Mouse (Mus musculus): ENCODE measurements around the gene Rora. TPM values are rescaled to one million over a fixed set of nuclear protein-coding genes. Genes with fewer than 3 reads are reported as not detected.
A peak's percentile ranks its signal among the peaks of the same experiment; 100 is the strongest.

Gene Rora
- polyA plus RNA-seq, 1 experiment from 2014 or later = 23.2 TPM

DNA sequence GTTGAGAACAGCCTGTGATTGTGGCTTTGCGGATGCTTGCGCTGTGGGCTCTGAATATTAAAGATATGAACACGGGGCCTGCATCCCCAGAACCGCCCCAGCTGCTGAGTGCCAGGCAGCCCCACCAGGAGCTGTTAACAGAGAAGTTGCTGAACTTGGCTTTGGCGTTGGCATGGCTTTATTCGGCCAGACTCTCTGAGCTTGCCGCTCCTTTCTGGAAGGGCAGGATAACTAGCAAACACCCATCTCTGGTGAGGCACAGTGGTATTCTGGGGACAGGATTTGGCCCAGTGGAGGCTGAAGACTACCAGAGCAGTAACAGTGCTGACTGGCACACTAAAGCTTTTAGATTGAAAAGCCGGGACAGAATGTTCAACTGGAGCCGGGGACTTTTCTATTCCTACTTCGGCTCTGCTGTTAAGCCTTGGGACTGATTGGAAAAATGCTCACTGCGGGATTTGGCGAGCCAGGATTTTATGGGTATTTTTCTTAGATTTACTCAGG, 26.3 kb downstream of the Rora start:
- H3K4me3 ChIP-seq (ENCODE audit: low read depth, low read length) = no peak overlapping the region
- no peak overlapping the region for H3K9ac ChIP-seq (replicated peaks; ENCODE audit: low read depth, low read length)
- ATAC-seq (ENCODE audit: low read depth) = no peak
- no peaks in the 10 kb centered on the region for H3K9me3 ChIP-seq (ENCODE audit: control insufficient read depth, low read length)
- H3K4me1 ChIP-seq (ENCODE audit: control insufficient read depth, insufficient read depth, low read length) = peaks cover 7% of the 10 kb centered on the region; the same call in 1 of the 2 replicates
- no peak overlapping the region for H3K27ac ChIP-seq (ENCODE audit: low read depth, low read length)
- no peaks in the 10 kb centered on the region for H3K36me3 ChIP-seq (ENCODE audit: control insufficient read depth, insufficient read depth, low read length)
- H3K27me3 ChIP-seq (ENCODE audit: control insufficient read depth, insufficient read depth, low read length) = no peaks in the 10 kb centered on the region
- WGBS = 89% methylated on average over 12 of the region's 12 CpGs
- H3K4me2 ChIP-seq (ENCODE audit: low read depth, low read length) = no peak overlapping the region

- no peaks in the 10 kb centered on the region for H3K9me3 ChIP-seq (ENCODE audit: control insufficient read depth, low read length)
- no peaks in the 10 kb centered on the region for H3K36me3 ChIP-seq (ENCODE audit: control insufficient read depth, insufficient read depth, low read length)
- H3K9ac ChIP-seq (replicated peaks; ENCODE audit: low read depth, low read length) = no peak overlapping the region
- no peaks in the 10 kb centered on the region for H3K27me3 ChIP-seq (ENCODE audit: control insufficient read depth, insufficient read depth, low read length)
- H3K4me1 ChIP-seq (ENCODE audit: control insufficient read depth, insufficient read depth, low read length) = peaks cover 28% of the 10 kb centered on the region
- WGBS = 12% methylated on average over 3 of the region's 3 CpGs
- no peak for ATAC-seq (ENCODE audit: low read depth)
- no peak overlapping the region for H3K4me2 ChIP-seq (ENCODE audit: low read depth, low read length)
- H3K4me3 ChIP-seq (ENCODE audit: low read depth, low read length) = no peak overlapping the region
- H3K27ac ChIP-seq (ENCODE audit: low read depth, low read length) = no peak overlapping the region
These were observed 30.4 kb downstream of the Rora start for GRCm38 (mm10) chr9:68683938-68684337.

DNA sequence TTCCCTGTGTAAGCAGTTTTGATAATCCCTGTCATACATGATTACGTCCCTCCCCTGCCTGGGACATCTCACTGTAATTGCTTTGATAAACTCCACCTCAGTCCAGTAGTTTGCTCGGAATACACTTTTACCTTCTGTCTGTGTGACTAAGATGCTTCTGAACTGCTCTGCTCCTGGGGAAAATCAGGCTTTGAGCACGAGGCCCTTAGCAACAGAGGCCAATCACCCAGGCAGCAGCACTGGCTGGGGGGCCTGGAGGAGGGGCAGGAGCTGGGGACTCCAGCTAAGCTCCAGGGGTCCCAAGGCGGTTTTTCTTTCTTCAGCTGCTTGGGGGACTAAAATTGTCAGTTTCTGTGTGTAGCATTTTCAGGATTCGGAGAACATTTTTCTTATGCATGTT, 32.0 kb downstream of the Rora start:
- Histone ChIP-seq H3K9me3 (ENCODE audit: control insufficient read depth, low read length) (no peaks in the 10 kb centered on the region), H3K4me2 (ENCODE audit: low read depth, low read length) (no peak overlapping the region), H3K4me1 (ENCODE audit: control insufficient read depth, insufficient read depth, low read length) (peaks cover 28% of the 10 kb centered on the region), H3K27me3 (ENCODE audit: control insufficient read depth, insufficient read depth, low read length) (no peaks in the 10 kb centered on the region), H3K27ac (ENCODE audit: low read depth, low read length) (no peak overlapping the region), H3K4me3 (ENCODE audit: low read depth, low read length) (no peak overlapping the region), H3K9ac (replicated peaks; ENCODE audit: low read depth, low read length) (no peak overlapping the region), H3K36me3 (ENCODE audit: control insufficient read depth, insufficient read depth, low read length) (no peaks in the 10 kb centered on the region)
- WGBS = 37% methylated on average over 5 of the region's 5 CpGs
- no peak for ATAC-seq (ENCODE audit: low read depth)

GRCm38 (mm10) chr9:68687251-68687874, 33.8 kb downstream of the Rora start:
- no peaks in the 10 kb centered on the region for H3K9me3 ChIP-seq (ENCODE audit: control insufficient read depth, low read length)
- no peaks in the 10 kb centered on the region for H3K27me3 ChIP-seq (ENCODE audit: control insufficient read depth, insufficient read depth, low read length)
- H3K4me3 ChIP-seq (ENCODE audit: low read depth, low read length) = no peak overlapping the region
- WGBS = 20% methylated on average over 10 of the region's 10 CpGs
- H3K27ac ChIP-seq (ENCODE audit: low read depth, low read length) = no peak overlapping the region
- peaks cover 28% of the 10 kb centered on the region for H3K4me1 ChIP-seq (ENCODE audit: control insufficient read depth, insufficient read depth, low read length)
- no peak overlapping the region for H3K9ac ChIP-seq (replicated peaks; ENCODE audit: low read depth, low read length)
- H3K4me2 ChIP-seq (ENCODE audit: low read depth, low read length) = no peak overlapping the region
- no peaks in the 10 kb centered on the region for H3K36me3 ChIP-seq (ENCODE audit: control insufficient read depth, insufficient read depth, low read length)
- no peak for ATAC-seq (ENCODE audit: low read depth)

GRCm38 (mm10) chr9:68688151-68688550, 34.6 kb downstream of the Rora start:
- H3K27ac ChIP-seq (ENCODE audit: low read depth, low read length) = no peak overlapping the region
- no peak for ATAC-seq (ENCODE audit: low read depth)
- H3K4me1 ChIP-seq (ENCODE audit: control insufficient read depth, insufficient read depth, low read length) = peaks cover 28% of the 10 kb centered on the region
- 97% methylated on average over 2 of the region's 2 CpGs for WGBS
- H3K4me3 ChIP-seq (ENCODE audit: low read depth, low read length) = no peak overlapping the region
- H3K9ac ChIP-seq (replicated peaks; ENCODE audit: low read depth, low read length) = no peak overlapping the region
- H3K27me3 ChIP-seq (ENCODE audit: control insufficient read depth, insufficient read depth, low read length) = no peaks in the 10 kb centered on the region
- no peak overlapping the region for H3K4me2 ChIP-seq (ENCODE audit: low read depth, low read length)
- H3K36me3 ChIP-seq (ENCODE audit: control insufficient read depth, insufficient read depth, low read length) = no peaks in the 10 kb centered on the region
- H3K9me3 ChIP-seq (ENCODE audit: control insufficient read depth, low read length) = no peaks in the 10 kb centered on the region

DNA sequence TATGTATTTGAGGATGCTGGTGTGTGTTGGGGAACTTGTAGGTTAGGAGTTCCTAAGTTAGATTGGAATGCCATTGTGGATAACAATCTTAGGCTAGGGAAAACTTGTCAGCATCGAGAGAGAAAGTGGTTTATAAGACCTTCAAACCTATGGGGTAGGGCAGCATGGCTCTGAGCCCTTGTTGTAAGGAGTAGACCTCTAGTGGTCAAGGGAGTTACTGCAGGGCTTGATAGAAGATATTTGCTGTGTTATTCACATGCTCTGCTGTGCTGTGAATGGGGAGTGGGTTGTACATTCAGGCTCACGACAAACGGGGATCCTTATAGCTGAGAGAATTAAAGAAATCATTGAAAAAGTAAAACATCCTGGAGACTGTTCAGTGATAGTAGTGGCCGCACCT, 35.8 kb downstream of the Rora start:
- no peak overlapping the region for H3K27ac ChIP-seq (ENCODE audit: low read depth, low read length)
- H3K4me1 ChIP-seq (ENCODE audit: control insufficient read depth, insufficient read depth, low read length) = peaks cover 24% of the 10 kb centered on the region
- no peak for ATAC-seq (ENCODE audit: low read depth)
- H3K9ac ChIP-seq (replicated peaks; ENCODE audit: low read depth, low read length) = no peak overlapping the region
- no peak overlapping the region for H3K4me3 ChIP-seq (ENCODE audit: low read depth, low read length)
- H3K4me2 ChIP-seq (ENCODE audit: low read depth, low read length) = no peak overlapping the region
- no peaks in the 10 kb centered on the region for H3K9me3 ChIP-seq (ENCODE audit: control insufficient read depth, low read length)
- no peaks in the 10 kb centered on the region for H3K27me3 ChIP-seq (ENCODE audit: control insufficient read depth, insufficient read depth, low read length)
- 41% methylated on average over 4 of the region's 4 CpGs for WGBS
- no peaks in the 10 kb centered on the region for H3K36me3 ChIP-seq (ENCODE audit: control insufficient read depth, insufficient read depth, low read length)

DNA sequence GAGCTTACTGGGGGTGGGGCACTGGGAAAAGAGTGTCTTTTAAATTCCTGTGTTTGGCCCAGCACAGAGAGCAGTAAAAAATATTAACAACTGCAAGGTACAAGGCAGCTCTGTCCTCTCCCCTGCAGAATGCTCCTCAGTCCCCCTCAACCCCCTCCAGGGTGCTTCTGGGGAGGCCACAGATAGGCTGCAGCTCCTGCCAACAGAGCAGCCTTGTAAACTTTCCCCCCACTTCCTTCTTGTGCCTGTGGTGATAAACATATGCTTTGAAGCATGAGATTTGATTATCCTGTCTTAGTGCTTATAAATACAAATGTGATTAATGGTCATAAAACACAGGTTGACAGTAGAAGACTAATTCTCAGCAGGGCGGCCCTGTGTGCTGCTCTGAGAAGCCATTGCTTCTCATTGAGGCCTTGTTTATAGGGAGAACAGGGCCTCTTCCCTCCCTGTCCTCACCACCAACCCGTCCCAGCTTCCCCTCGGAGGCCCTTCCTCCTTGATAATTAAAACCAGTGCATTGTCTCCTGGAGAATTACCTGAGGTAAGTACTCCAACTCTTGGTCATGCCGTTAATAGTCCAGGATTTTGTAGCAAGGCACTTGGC, 41.4 kb downstream of the Rora start:
- Histone ChIP-seq H3K4me1 (ENCODE audit: control insufficient read depth, insufficient read depth, low read length) (peaks cover 11% of the 10 kb centered on the region), H3K4me3 (ENCODE audit: low read depth, low read length) (no peak overlapping the region), H3K27me3 (ENCODE audit: control insufficient read depth, insufficient read depth, low read length) (no peaks in the 10 kb centered on the region), H3K36me3 (ENCODE audit: control insufficient read depth, insufficient read depth, low read length) (no peaks in the 10 kb centered on the region), H3K9ac (replicated peaks; ENCODE audit: low read depth, low read length) (no peak overlapping the region), H3K27ac (ENCODE audit: low read depth, low read length) (no peak overlapping the region), H3K9me3 (ENCODE audit: control insufficient read depth, low read length) (no peaks in the 10 kb centered on the region), H3K4me2 (ENCODE audit: low read depth, low read length) (no peak overlapping the region)
- WGBS = 9% methylated on average over 4 of the region's 4 CpGs
- peak; percentile 61; the same call in 1 of the 2 replicates for ATAC-seq (ENCODE audit: low read depth)

DNA sequence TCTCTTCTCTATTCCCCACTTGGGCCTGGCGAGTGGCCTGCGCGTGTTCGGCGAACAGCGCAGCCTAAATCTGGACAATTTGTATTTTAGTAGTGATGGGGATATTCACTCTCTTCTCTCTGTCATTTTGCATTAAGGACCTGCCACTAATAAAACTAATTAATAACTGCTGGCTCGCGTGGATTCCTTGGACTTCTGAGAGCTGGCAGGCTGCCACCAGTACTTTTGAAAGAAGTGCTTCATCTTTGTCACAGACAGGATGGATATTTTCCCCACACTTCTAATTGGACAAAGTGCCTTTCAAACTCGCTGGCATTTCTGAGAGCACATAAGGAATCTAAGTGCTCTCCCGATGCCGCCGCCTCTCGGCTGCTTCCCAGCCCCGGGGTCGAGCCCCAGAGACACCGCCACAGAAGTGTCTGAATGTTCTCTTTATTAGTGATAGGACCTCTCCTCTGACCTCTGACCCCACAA, 41.9 kb downstream of the Rora start:
- H3K9me3 ChIP-seq (ENCODE audit: control insufficient read depth, low read length) = no peaks in the 10 kb centered on the region
- H3K4me3 ChIP-seq (ENCODE audit: low read depth, low read length) = no peak overlapping the region
- 45% methylated on average over 16 of the region's 16 CpGs for WGBS
- H3K9ac ChIP-seq (replicated peaks; ENCODE audit: low read depth, low read length) = no peak overlapping the region
- H3K27me3 ChIP-seq (ENCODE audit: control insufficient read depth, insufficient read depth, low read length) = no peaks in the 10 kb centered on the region
- H3K4me1 ChIP-seq (ENCODE audit: control insufficient read depth, insufficient read depth, low read length) = peaks cover 11% of the 10 kb centered on the region
- no peak overlapping the region; the same call in 1 of the 2 replicates for H3K27ac ChIP-seq (ENCODE audit: low read depth, low read length)
- H3K4me2 ChIP-seq (ENCODE audit: low read depth, low read length) = no peak overlapping the region
- H3K36me3 ChIP-seq (ENCODE audit: control insufficient read depth, insufficient read depth, low read length) = no peaks in the 10 kb centered on the region
- no peak for ATAC-seq (ENCODE audit: low read depth)

- Histone ChIP-seq H3K4me1 (ENCODE audit: control insufficient read depth, insufficient read depth, low read length) (peaks cover 11% of the 10 kb centered on the region), H3K4me3 (ENCODE audit: low read depth, low read length) (no peak overlapping the region), H3K36me3 (ENCODE audit: control insufficient read depth, insufficient read depth, low read length) (no peaks in the 10 kb centered on the region), H3K4me2 (ENCODE audit: low read depth, low read length) (no peak overlapping the region), H3K9me3 (ENCODE audit: control insufficient read depth, low read length) (no peaks in the 10 kb centered on the region), H3K27me3 (ENCODE audit: control insufficient read depth, insufficient read depth, low read length) (no peaks in the 10 kb centered on the region), H3K9ac (replicated peaks; ENCODE audit: low read depth, low read length) (no peak overlapping the region), H3K27ac (ENCODE audit: low read depth, low read length) (no peak overlapping the region)
- ATAC-seq (ENCODE audit: low read depth) = no peak
- 92% methylated on average over 3 of the region's 3 CpGs for WGBS
These were observed 42.9 kb downstream of the Rora start for GRCm38 (mm10) chr9:68696425-68696956.

Data from neural tube, embryonic 14.5 days (tissue).